In the genomic region with DNA sequence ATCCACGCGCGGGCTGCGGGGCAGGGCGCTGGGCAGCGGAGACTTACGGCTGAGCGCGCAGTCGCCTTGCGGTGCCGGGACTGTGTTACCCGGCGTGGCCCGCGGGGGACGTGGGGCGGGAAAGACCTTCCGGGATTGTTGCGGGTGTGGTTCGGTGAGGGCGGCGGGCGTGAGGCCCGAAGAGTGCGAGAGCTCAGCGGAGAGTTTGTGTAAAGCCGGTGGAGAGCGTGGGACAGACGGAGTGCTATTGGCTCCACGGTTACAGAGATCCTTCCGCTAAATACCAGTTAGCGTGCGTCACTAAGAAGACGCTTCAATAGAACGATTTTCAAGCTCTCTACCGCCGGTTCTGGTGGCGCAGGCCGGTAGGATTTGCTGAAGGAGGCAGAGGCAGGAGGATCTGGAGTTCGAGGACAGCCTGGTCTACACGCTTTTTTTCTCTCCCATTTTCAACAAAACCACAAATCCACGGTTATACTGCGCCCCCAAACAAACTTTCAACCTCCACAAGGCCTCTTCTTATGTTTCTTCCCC, we compare ENCODE assay signal across 8 mouse cellular contexts. TPM values are rescaled to one million over a fixed set of nuclear protein-coding genes. Genes with fewer than 3 reads are reported as not detected.
DNase-seq lines count a peak whose midpoint lies in the region; ATAC-seq and TF ChIP-seq lines count a peak whose summit lies in the region.

No protein-coding gene starts in this region.

- peak overlapping the region; percentile 79 for H3K4me3 ChIP-seq in hindbrain, embryonic 11.5 days (ENCODE audit: low read depth, low read length)
- peak overlapping the region; percentile 80 for H3K4me3 ChIP-seq in lung, postnatal 0 days (ENCODE audit: low read depth, low read length)

- TF ChIP-seq EP300 in lung, postnatal 0 days (IDR thresholded peaks at IDR 0.05), result no peak

- H3K4me2 ChIP-seq in hindbrain, embryonic 11.5 days (replicated peaks; ENCODE audit: low read depth, low read length), result peak overlapping the region; percentile 68
- H3K4me2 ChIP-seq in lung, postnatal 0 days (replicated peaks; ENCODE audit: low read depth, low read length), result peak overlapping the region; percentile 79

- WGBS in hindbrain, embryonic 11.5 days, result under 1% methylated on average over 43 of the region's 44 CpGs
- WGBS in lung, postnatal 0 days, result under 1% methylated on average over 40 of the region's 44 CpGs

- peak; percentile 98 for DNase-seq in NIH3T3 (ENCODE audit: low read depth)
- peak; percentile 96 for DNase-seq in cerebellum, adult 9-11 months
- DNase-seq in frontal cortex, adult 2 months (ENCODE audit: extremely low spot score in 1 of 2, low spot score in 1 of 2), result peak; percentile 89 to 98
- DNase-seq in hindbrain, embryonic 11.5 days (ENCODE audit: low spot score), result peak; percentile 98
- peak; percentile 96 for DNase-seq in layer of hippocampus, postnatal 10 days (ENCODE audit: low spot score in 2 of 2)
- peak; percentile 98 for DNase-seq in lung, postnatal 0 days (ENCODE audit: low spot score)
- DNase-seq in ovary, postnatal 10 days (ENCODE audit: low spot score), result peak; percentile 84
- DNase-seq in thymus, postnatal 0 days (ENCODE audit: low spot score), result peak; percentile 98

- H3K36me3 ChIP-seq in hindbrain, embryonic 11.5 days (ENCODE audit: control insufficient read depth, insufficient read depth, low read length), result no peaks in the 10 kb centered on the region
- H3K36me3 ChIP-seq in lung, postnatal 0 days (ENCODE audit: insufficient read depth, low read length), result no peaks in the 10 kb centered on the region

- H3K9ac ChIP-seq in hindbrain, embryonic 11.5 days (ENCODE audit: low read depth, low read length), result peak overlapping the region; percentile 83
- H3K9ac ChIP-seq in lung, postnatal 0 days (replicated peaks; ENCODE audit: low read depth), result peak overlapping the region; percentile 88

- no peaks in the 10 kb centered on the region for H3K27me3 ChIP-seq in hindbrain, embryonic 11.5 days (ENCODE audit: control insufficient read depth, insufficient read depth, low read length)
- H3K27me3 ChIP-seq in lung, postnatal 0 days (replicated peaks; ENCODE audit: insufficient read depth, low read length), result no peaks in the 10 kb centered on the region

- ATAC-seq in hindbrain, embryonic 11.5 days (ENCODE audit: low FRiP score), result peak; percentile 73
- ATAC-seq in lung, postnatal 0 days, result peak; percentile 78

- H3K9me3 ChIP-seq in hindbrain, embryonic 11.5 days (ENCODE audit: control insufficient read depth, low read length), result no peaks in the 10 kb centered on the region
- no peaks in the 10 kb centered on the region for H3K9me3 ChIP-seq in lung, postnatal 0 days (ENCODE audit: low read length)

- peak; percentile 29 for TF ChIP-seq CTCF in lung, postnatal 0 days (IDR thresholded peaks at IDR 0.05)

- no peaks in the 10 kb centered on the region for H3K4me1 ChIP-seq in hindbrain, embryonic 11.5 days (replicated peaks; ENCODE audit: control insufficient read depth, insufficient read depth, low read length)
- peaks cover 11% of the 10 kb centered on the region; the same call in 1 of the 2 replicates for H3K4me1 ChIP-seq in lung, postnatal 0 days (ENCODE audit: insufficient read depth, low read depth, low read length)

- H3K27ac ChIP-seq in hindbrain, embryonic 11.5 days (ENCODE audit: low read depth, low read length), result peak overlapping the region; percentile 78
- H3K27ac ChIP-seq in lung, postnatal 0 days (ENCODE audit: low read length), result peak overlapping the region; percentile 99

RNA-seq across cellular contexts. Expression of a gene that starts 16.9 kb away (rescaled TPM):
- polyA plus RNA-seq in frontal cortex, adult 2 months (2012; rRNA removed), result not detected in 2 replicates
- polyA plus RNA-seq in hindbrain, embryonic 11.5 days (2014; fragmentation: Nextera tagmentation; extraction: Ambion mirVana), result not detected in 2 replicates
- total RNA-seq in layer of hippocampus, postnatal 10 days (2021), result not detected
- polyA plus RNA-seq in lung, postnatal 0 days (2015; fragmentation: Nextera tagmentation; extraction: Ambion mirVana), result 0.26 and 0.35 TPM in 2 replicates
- 0.92 and 1.1 TPM in 2 replicates for polyA plus RNA-seq in thymus, postnatal 0 days (2015; fragmentation: Nextera tagmentation; extraction: Ambion mirVana)

RNA-seq across cellular contexts. Expression of a gene that starts 16.9 kb away (rescaled TPM):
- not detected in 2 replicates for polyA plus RNA-seq in frontal cortex, adult 2 months (2012; rRNA removed)
- polyA plus RNA-seq in hindbrain, embryonic 11.5 days (2014; fragmentation: Nextera tagmentation; extraction: Ambion mirVana), result not detected in 2 replicates
- not detected for total RNA-seq in layer of hippocampus, postnatal 10 days (2021)
- 0.26 TPM in 1 of 2 replicates, not detected in the other for polyA plus RNA-seq in lung, postnatal 0 days (2015; fragmentation: Nextera tagmentation; extraction: Ambion mirVana)
- polyA plus RNA-seq in thymus, postnatal 0 days (2015; fragmentation: Nextera tagmentation; extraction: Ambion mirVana), result 0.58 and 0.96 TPM in 2 replicates

RNA-seq across cellular contexts. Expression of a gene that starts 44.4 kb away (rescaled TPM):
- 0.12 and 0.15 TPM in 2 replicates for polyA plus RNA-seq in frontal cortex, adult 2 months (2012; rRNA removed)
- polyA plus RNA-seq in hindbrain, embryonic 11.5 days (2014; fragmentation: Nextera tagmentation; extraction: Ambion mirVana), result 0.08 TPM in 1 of 2 replicates, not detected in the other
- total RNA-seq in layer of hippocampus, postnatal 10 days (2021), result not detected
- polyA plus RNA-seq in lung, postnatal 0 days (2015; fragmentation: Nextera tagmentation; extraction: Ambion mirVana), result 0.11 and 0.14 TPM in 2 replicates
- 12.3 and 14.2 TPM in 2 replicates for polyA plus RNA-seq in thymus, postnatal 0 days (2015; fragmentation: Nextera tagmentation; extraction: Ambion mirVana)

RNA-seq across cellular contexts. Expression of a gene that starts 47.9 kb away (rescaled TPM):
- 2.0 and 2.3 TPM in 2 replicates for polyA plus RNA-seq in frontal cortex, adult 2 months (2012; rRNA removed)
- 0.77 and 0.80 TPM in 2 replicates for polyA plus RNA-seq in hindbrain, embryonic 11.5 days (2014; fragmentation: Nextera tagmentation; extraction: Ambion mirVana)
- total RNA-seq in layer of hippocampus, postnatal 10 days (2021), result 1 to 10 TPM; 1.6 to 1.7 TPM
- 0.58 and 1.2 TPM in 2 replicates for polyA plus RNA-seq in lung, postnatal 0 days (2015; fragmentation: Nextera tagmentation; extraction: Ambion mirVana)
- 48.3 and 50.0 TPM in 2 replicates for polyA plus RNA-seq in thymus, postnatal 0 days (2015; fragmentation: Nextera tagmentation; extraction: Ambion mirVana)

RNA-seq across cellular contexts. Expression of a gene that starts 54.0 kb away (rescaled TPM):
- polyA plus RNA-seq in frontal cortex, adult 2 months (2012; rRNA removed), result 0.08 TPM in 1 of 2 replicates, not detected in the other
- polyA plus RNA-seq in hindbrain, embryonic 11.5 days (2014; fragmentation: Nextera tagmentation; extraction: Ambion mirVana), result 0.06 TPM in 1 of 2 replicates, not detected in the other
- total RNA-seq in layer of hippocampus, postnatal 10 days (2021), result under 1 TPM in 1 of 2 experiments, not detected in 1; 0.20 TPM
- polyA plus RNA-seq in lung, postnatal 0 days (2015; fragmentation: Nextera tagmentation; extraction: Ambion mirVana), result 0.41 and 0.50 TPM in 2 replicates
- polyA plus RNA-seq in thymus, postnatal 0 days (2015; fragmentation: Nextera tagmentation; extraction: Ambion mirVana), result 1.5 and 1.6 TPM in 2 replicates

Comparison
In these comparisons a context has a peak if more than half of its experiments do, and no peak if none do; other contexts are left out.
1. Peak in every context shown above with its lines: DNase-seq, ATAC-seq, H3K4me3 ChIP-seq and H3K27ac ChIP-seq.
2. RNA of a gene that starts 44.4 kb away (polyA plus RNA-seq): 12.3 to 14.2 TPM in thymus, postnatal 0 days; 0.11 to 0.14 TPM in lung, postnatal 0 days, 0.12 to 0.15 TPM in frontal cortex, adult 2 months and 0.08 TPM in hindbrain, embryonic 11.5 days; every median in the first group is over 10 times any median in the second.